Mouse (Mus musculus) E14TG2a.4 (cell line): ENCODE results near the gene Asb1.

ENCODE experiments used
- CTCF ChIP-seq: conservative IDR thresholded peaks from 2 replicates; pipeline ENCODE4 v1.5.1; 2014; ENCODE audit warnings: low read length
- NANOG ChIP-seq: IDR thresholded peaks from 2 replicates; pipeline ENCODE4 v1.6.1; 2014; ENCODE audit warnings: borderline replicate concordance, low read length, mixed read lengths
- POU5F1 ChIP-seq: IDR thresholded peaks from 2 replicates; pipeline ENCODE4 v1.6.1; 2014; ENCODE audit warnings: low read length, borderline replicate concordance

GRCm38 (mm10) chr1:91581206-91581605 is 40.9 kb downstream of the Asb1 start:
- no peak for TF ChIP-seq CTCF
- no peak for TF ChIP-seq NANOG
- TF ChIP-seq POU5F1, result no peak
